Mouse (Mus musculus): ENCODE data around the gene G0s2. TPM values are rescaled to one million over a fixed set of nuclear protein-coding genes. Genes with fewer than 3 reads are reported as not detected.
"Not testable (repeated sequence)": the region's sequence is repeated elsewhere in the genome, so short reads cannot be mapped to it uniquely, and the experiment has no call there.

The G0s2 gene
- total RNA-seq, 2 experiments from 2014 or later, result 6.0 to 7.3 TPM

- Histone ChIP-seq H3K4me3 (no peak overlapping the region), H3K27ac (peak overlapping the region; percentile 0; the same call in 1 of the 2 replicates)
- intact Hi-C loops (cut with DNase I), result no loop called here
- no peak for DNase-seq (ENCODE audit: extremely low spot score in 1 of 2, low spot score in 2 of 2)
- no peak for TF ChIP-seq CTCF (IDR thresholded peaks at IDR 0.05)
Measured at GRCm38 (mm10) chr1:193261897-193262548, 11.0 kb downstream of the G0s2 start.

DNA sequence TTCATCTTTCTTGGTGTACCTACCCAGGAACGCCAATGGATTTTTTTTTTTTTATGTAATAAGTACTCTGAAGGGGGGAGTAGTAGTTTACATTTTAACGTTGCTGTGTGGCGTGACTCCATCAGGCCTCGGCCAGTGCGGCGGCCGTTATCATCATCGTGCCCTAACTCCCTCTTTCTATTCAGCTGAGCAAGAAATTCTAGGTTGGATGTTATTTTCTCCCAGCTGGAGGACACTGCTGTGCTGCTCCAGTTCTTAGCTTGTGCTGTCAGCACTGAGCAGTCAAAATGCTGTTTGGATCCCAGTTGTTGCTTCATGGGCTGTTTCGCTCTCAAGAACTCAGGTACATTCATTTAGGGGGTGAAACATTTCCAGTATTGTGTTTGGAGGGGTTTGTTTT is 13.5 kb downstream of the G0s2 start:
- Histone ChIP-seq H3K27ac (no peak overlapping the region), H3K4me3 (no peak overlapping the region)
- no peak for DNase-seq (ENCODE audit: extremely low spot score in 1 of 2, low spot score in 2 of 2)
- intact Hi-C loops (cut with DNase I), result no loop called here
- TF ChIP-seq CTCF (IDR thresholded peaks at IDR 0.05), result no peak

DNA sequence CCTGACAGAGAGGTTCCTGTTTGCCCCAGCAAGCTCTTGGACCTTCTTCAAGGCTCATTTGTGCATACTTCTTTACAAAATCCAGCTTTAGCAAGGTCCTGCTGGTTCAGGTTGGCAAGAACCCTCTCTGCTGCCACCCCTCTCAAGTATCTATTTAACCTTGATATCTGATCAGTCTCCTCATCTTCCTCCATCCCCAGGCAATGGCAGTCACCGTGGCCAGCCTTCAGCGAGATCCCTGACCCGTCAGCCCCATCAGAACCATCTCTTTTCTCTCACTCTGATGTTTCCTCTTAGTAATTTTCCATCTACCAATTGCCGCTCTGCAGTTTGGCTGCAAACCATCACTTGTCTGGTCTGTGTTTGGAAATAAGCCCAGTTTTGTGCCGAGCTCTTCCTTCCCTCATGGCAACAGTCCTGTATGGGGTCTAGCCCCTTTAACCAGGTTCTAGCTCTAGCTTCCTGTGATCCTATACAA is 16.4 kb downstream of the G0s2 start:
- DNase-seq (ENCODE audit: extremely low spot score in 1 of 2, low spot score in 2 of 2), result no peak
- no peak overlapping the region for H3K4me3 ChIP-seq
- intact Hi-C loops (cut with DNase I), result no loop called here
- no peak for TF ChIP-seq CTCF (IDR thresholded peaks at IDR 0.05)
- H3K27ac ChIP-seq, result peak overlapping the region; percentile 30; the same call in 1 of the 2 replicates

DNA sequence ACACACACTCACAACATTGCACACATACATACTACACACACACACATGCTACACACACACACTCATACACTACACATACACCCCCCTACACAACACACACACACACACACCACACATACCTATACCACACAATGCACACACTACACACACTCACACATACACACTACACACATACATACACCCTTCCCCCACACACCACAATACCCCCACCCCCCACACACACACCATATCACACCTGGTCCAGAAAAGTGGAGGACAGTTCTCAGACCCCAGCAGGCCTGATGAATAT is 16.8 kb downstream of the G0s2 start:
- no peak overlapping the region for H3K27ac ChIP-seq
- intact Hi-C loops (cut with DNase I), result no loop called here
- no peak for DNase-seq (ENCODE audit: extremely low spot score in 1 of 2, low spot score in 2 of 2)
- no peak for TF ChIP-seq CTCF (IDR thresholded peaks at IDR 0.05)
- H3K4me3 ChIP-seq, result no peak overlapping the region

DNA sequence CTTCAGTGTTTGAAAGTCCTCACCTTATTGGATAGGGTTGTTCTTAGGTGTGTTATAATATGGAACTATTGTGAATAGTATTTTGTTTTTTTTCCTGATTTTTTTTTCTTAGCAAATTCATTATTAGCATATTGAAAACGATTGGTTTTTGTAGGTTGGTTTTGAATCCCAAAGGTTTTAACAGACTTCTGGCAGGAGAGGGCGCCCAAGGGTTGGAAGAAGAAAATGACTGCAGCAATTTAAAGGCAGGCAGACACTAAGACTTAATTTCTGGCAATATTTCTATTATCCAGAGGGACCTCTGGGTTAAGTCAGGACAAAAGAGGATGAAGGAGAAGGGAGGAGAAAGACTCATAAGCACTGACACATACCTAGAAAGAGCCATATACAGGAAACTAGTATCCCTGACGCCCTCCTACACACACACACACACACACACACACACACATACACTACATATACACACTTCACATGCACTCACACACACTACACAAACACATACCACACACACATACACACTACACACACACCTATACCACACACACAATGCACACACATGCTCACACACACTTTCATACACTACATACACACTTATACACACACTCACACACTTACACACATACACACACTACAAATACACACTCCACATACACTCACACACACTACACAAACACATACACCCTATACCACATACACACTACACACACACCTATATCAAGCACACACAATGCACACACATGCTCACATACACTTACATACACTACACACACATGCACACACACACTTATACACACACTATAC is 17.3 kb downstream of the G0s2 start:
- H3K27ac ChIP-seq, result no peak overlapping the region
- H3K4me3 ChIP-seq, result no peak overlapping the region
- intact Hi-C loops (cut with DNase I), result loop anchor here (1.0 to 2.0 kb wide), 2 partner anchors 68 to 127 kb away; no protein-coding TSS in a partner anchor
- peak; percentile 76 for TF ChIP-seq CTCF (IDR thresholded peaks at IDR 0.05)
- DNase-seq (ENCODE audit: extremely low spot score in 1 of 2, low spot score in 2 of 2), result peak; percentile 73 to 79

- no peak for TF ChIP-seq CTCF (IDR thresholded peaks at IDR 0.05)
- Histone ChIP-seq H3K4me3 (no peak overlapping the region), H3K27ac (no peak overlapping the region)
- no peak for DNase-seq (ENCODE audit: extremely low spot score in 1 of 2, low spot score in 2 of 2)
- intact Hi-C loops (cut with DNase I), result loop anchor here (1.0 to 2.0 kb wide), 2 partner anchors 68 to 128 kb away; no protein-coding TSS in a partner anchor
Measured at GRCm38 (mm10) chr1:193255032-193255431, 18.0 kb downstream of the G0s2 start.

DNA sequence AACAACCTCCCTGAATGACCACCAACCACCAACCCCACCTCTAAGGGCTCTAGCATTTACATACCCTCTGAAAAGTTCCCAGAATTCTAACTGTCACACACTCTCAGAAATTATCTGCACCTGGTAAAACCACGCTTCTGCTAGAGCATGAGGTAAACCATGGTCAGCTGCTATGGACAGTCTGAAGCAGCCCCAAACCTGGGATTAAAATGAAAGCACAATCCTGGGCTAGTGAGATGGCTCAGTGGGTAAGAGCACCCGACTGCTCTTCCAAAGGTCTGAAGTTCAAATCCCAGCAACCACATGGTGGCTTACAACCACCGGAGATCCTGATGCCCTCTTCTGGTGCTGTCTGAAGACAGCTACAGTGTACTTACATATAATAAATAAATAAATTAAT is 19.1 kb downstream of the G0s2 start:
- not testable (repeated sequence) for H3K4me3 ChIP-seq; H3K27ac ChIP-seq; DNase-seq (ENCODE audit: extremely low spot score in 1 of 2, low spot score in 2 of 2)
- intact Hi-C loops (cut with DNase I), result loop anchor here (2.0 kb wide), 1 partner anchor 129 kb away; no protein-coding TSS in a partner anchor

DNA sequence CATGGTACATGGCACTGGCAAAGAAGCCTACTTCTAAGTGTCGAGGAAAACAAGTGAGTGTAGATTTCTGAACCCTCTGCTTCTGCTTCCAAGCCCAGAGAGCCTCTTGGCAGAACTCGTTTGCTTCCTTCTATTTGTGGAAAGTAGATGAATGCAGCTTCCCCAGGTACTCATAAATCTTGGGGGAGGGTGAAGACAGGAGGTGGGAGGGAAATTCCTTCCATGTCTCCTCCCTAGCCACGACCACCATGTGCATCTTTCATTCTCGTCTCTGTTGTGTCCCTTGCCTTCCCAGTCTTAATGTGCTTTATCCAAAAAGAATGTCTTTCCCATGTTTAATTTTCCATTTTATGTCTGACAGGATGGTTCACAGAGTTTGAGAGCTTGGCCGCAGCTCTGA is 20.4 kb downstream of the G0s2 start:
- intact Hi-C loops (cut with DNase I), result no loop called here
- Histone ChIP-seq H3K27ac (no peak overlapping the region), H3K4me3 (no peak overlapping the region)
- DNase-seq (ENCODE audit: extremely low spot score in 1 of 2, low spot score in 2 of 2), result no peak
- TF ChIP-seq CTCF (IDR thresholded peaks at IDR 0.05), result no peak

GRCm38 (mm10) chr1:193251386-193251785 is 21.6 kb downstream of the G0s2 start:
- Histone ChIP-seq H3K4me3 (no peak overlapping the region), H3K27ac (no peak overlapping the region)
- intact Hi-C loops (cut with DNase I), result loop anchor here (2.0 kb wide), 1 partner anchor 43 kb away; no protein-coding TSS in a partner anchor
- TF ChIP-seq CTCF (IDR thresholded peaks at IDR 0.05), result no peak
- DNase-seq (ENCODE audit: extremely low spot score in 1 of 2, low spot score in 2 of 2), result no peak

DNA sequence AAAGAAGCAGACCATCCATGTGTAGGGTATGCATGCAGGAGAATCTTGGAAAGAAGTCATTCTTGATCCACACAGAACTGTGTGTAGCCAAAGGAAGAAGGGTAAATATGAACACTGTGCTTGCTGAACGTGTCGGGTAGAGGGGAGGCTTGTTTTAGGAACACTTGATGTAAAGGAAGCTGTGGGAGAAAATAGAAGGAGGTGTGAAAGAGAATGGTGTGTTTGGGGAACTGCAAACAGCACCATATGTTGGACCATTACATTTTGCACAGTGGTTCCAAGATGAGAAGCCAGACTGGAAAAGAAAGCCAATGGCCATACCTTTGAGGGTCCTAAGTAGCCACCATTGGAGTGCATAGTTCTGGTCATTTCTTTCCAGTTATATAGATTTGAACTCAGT is 23.0 kb downstream of the G0s2 start:
- no peak overlapping the region for H3K4me3 ChIP-seq
- no peak for DNase-seq (ENCODE audit: extremely low spot score in 1 of 2, low spot score in 2 of 2)
- no peak overlapping the region for H3K27ac ChIP-seq
- intact Hi-C loops (cut with DNase I), result loop anchor here (2.0 kb wide), 1 partner anchor 41 kb away; no protein-coding TSS in a partner anchor
- no peak for TF ChIP-seq CTCF (IDR thresholded peaks at IDR 0.05)

DNA sequence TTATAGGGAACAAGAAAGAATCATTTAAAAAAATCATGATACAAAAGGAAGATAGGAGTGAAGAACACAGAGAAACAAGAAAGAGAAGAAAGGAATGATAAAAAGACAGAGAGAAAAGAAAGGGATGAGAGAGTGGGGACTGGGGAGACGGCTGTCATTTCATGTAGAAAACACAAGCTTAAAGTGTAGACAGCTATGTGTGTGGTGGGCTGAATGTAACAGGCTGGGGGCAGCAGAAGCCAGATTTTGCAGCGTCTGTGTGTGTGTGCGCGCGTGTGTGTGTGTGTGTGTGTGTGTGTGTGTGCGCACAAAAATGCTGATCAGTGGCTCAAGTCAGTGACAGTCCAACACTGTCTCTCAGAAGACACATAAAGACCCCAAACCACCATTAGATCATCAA is 28.8 kb downstream of the G0s2 start:
- no peak overlapping the region for H3K27ac ChIP-seq
- DNase-seq (ENCODE audit: extremely low spot score in 1 of 2, low spot score in 2 of 2), result no peak
- intact Hi-C loops (cut with DNase I), result loop anchor here (2.0 kb wide), 1 partner anchor 343 kb away; no protein-coding TSS in a partner anchor
- TF ChIP-seq CTCF (IDR thresholded peaks at IDR 0.05), result no peak
- no peak overlapping the region for H3K4me3 ChIP-seq

- Histone ChIP-seq H3K27ac (no peak overlapping the region), H3K4me3 (no peak overlapping the region)
- no peak for DNase-seq (ENCODE audit: extremely low spot score in 1 of 2, low spot score in 2 of 2)
- TF ChIP-seq CTCF (IDR thresholded peaks at IDR 0.05), result no peak
- intact Hi-C loops (cut with DNase I), result loop anchor here (2.0 kb wide), 1 partner anchor 343 kb away; no protein-coding TSS in a partner anchor
Measured at GRCm38 (mm10) chr1:193243571-193244193, 29.3 kb downstream of the G0s2 start.
